Mouse (Mus musculus) kidney, adult 2 months (tissue): ENCODE measurements at regions not wholly inside any gene's neighbourhood (a gene's known extent, or its start where the extent isn't known, plus 50 kb on each side); places are given as distances from the start of the nearest gene placed in this dataset.

Experiments
- DNase-seq: peaks from one replicate; pipeline ENCODE4 v3.0.0; 2021
- H3K27ac ChIP-seq: fragments of 200-500 bp; 2 replicates; pipeline ENCODE4 v1.5.1; 2012; ENCODE audit warnings: low read depth, low read length, control low read depth, inconsistent platforms; ENCODE audit not compliant: insufficient read depth
- H3K27me3 ChIP-seq: fragments of 200-500 bp; replicated peaks from 2 replicates; pipeline ENCODE4 v1.6.1; 2012; ENCODE audit warnings: mild to moderate bottlenecking, moderate library complexity, low read length, inconsistent platforms; ENCODE audit not compliant: control insufficient read depth, insufficient read depth
- H3K36me3 ChIP-seq: fragments of 200-500 bp; 2 replicates; pipeline ENCODE4 v1.6.1; 2012; ENCODE audit warnings: mild to moderate bottlenecking, moderate library complexity, low read length, inconsistent platforms; ENCODE audit not compliant: control insufficient read depth, insufficient read depth
- H3K4me1 ChIP-seq: fragments of 200-500 bp; 2 replicates; pipeline ENCODE4 v1.6.1; 2011; ENCODE audit warnings: low read length; ENCODE audit not compliant: control insufficient read depth, insufficient read depth
- H3K4me3 ChIP-seq: fragments of 200-500 bp; 2 replicates; pipeline ENCODE4 v1.5.1; 2011; ENCODE audit warnings: mild to moderate bottlenecking, low read depth, low read length, control low read depth; ENCODE audit not compliant: insufficient read depth
- CTCF ChIP-seq: fragments of 200-500 bp; conservative IDR thresholded peaks from 2 replicates; pipeline ENCODE4 v1.5.1; 2011; ENCODE audit warnings: low read depth, mild to moderate bottlenecking, control low read depth, low read length, moderate library complexity, mixed read lengths; ENCODE audit not compliant: insufficient read depth, insufficient read length
- POLR2A ChIP-seq: fragments of 200-500 bp; IDR thresholded peaks from one replicate; pipeline ENCODE4 v1.6.1; 2011; ENCODE audit warnings: low read depth, low read length, control low read depth
- WGBS: fragments of 180-500 bp; shearing (Covaris S2); methylation state at CpG from one replicate; pipeline ENCODE4 v1.1.7; 2018; 5-methylcytosine and 5-hydroxymethylcytosine counted together

GRCm38 (mm10) chr14:62128918-62129317, 163.5 kb upstream of the Rnaseh2b start:
- H3K4me3 ChIP-seq = no peak overlapping the region
- no peak for TF ChIP-seq POLR2A
- TF ChIP-seq CTCF = no peak
- H3K4me1 ChIP-seq = no peaks in the 10 kb centered on the region
- WGBS = 79% methylated on average over 6 of the region's 6 CpGs
- no peak overlapping the region for H3K27ac ChIP-seq
- no peak for DNase-seq
- no peaks in the 10 kb centered on the region for H3K27me3 ChIP-seq
- no peaks in the 10 kb centered on the region for H3K36me3 ChIP-seq

DNA sequence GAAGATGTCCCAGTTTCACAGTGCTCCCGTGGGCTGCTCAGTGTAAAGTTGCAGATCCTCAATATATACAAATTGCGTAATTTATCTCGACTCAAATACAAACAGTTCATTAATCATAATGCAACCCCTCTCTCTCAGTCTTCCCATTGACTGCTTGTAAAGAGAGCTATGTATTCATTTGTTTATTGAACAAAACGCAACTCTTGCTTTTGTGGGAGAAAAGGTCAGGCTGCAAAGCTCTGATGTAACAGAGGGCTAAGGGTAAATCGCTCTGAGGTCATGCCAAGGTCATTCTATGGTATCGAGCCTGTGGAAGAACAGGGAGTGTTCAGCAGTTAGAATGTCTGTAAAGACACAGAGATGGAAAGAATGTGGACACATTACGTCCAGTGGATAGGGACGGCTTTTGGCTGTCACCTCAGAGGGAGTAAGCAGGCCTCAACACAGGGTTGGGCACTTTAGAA, 160.0 kb upstream of the Rnaseh2b start:
- WGBS = 72% methylated on average over 8 of the region's 8 CpGs
- Histone ChIP-seq H3K4me3 (no peak overlapping the region), H3K27me3 (no peaks in the 10 kb centered on the region; the same call in 1 of the 2 replicates), H3K4me1 (no peaks in the 10 kb centered on the region), H3K27ac (no peak overlapping the region), H3K36me3 (no peaks in the 10 kb centered on the region)
- DNase-seq = no peak
- no peak for TF ChIP-seq POLR2A
- TF ChIP-seq CTCF = no peak

DNA sequence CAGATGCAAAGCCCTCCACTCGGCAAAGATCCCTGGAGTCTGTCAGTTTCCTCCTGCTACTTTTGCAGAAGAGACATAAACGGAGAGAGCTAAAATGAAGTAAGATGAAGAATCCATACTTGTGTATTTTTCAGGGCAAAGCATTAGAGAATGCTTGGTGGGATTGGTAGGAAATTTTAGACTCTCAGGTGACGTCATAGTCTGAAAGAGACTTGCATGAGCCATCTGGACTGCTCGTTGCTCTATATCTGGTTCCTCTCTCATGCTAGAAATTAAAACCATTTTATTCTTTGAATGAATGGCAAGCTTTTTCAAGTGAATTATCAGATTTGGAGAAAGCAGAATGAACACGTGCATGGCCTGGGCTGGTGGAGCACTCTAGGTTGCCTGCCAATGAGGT, 154.4 kb upstream of the Rnaseh2b start:
- no peaks in the 10 kb centered on the region; the same call in 1 of the 2 replicates for H3K27me3 ChIP-seq
- no peaks in the 10 kb centered on the region for H3K4me1 ChIP-seq
- no peak for DNase-seq
- no peak for TF ChIP-seq CTCF
- no peak for TF ChIP-seq POLR2A
- no peak overlapping the region for H3K27ac ChIP-seq
- no peaks in the 10 kb centered on the region for H3K36me3 ChIP-seq
- H3K4me3 ChIP-seq = no peak overlapping the region
- 69% methylated on average over 5 of the region's 5 CpGs for WGBS

GRCm38 (mm10) chr14:62144385-62145030, 147.9 kb upstream of the Rnaseh2b start:
- H3K27me3 ChIP-seq = no peaks in the 10 kb centered on the region
- 28% methylated on average over 17 of the region's 17 CpGs for WGBS
- no peaks in the 10 kb centered on the region for H3K36me3 ChIP-seq
- peak overlapping the region; percentile 27; the same call in 1 of the 2 replicates for H3K4me3 ChIP-seq
- no peak overlapping the region for H3K27ac ChIP-seq
- TF ChIP-seq POLR2A = no peak
- TF ChIP-seq CTCF = no peak
- peak; percentile 4 for DNase-seq
- no peaks in the 10 kb centered on the region for H3K4me1 ChIP-seq

- no peak overlapping the region for H3K27ac ChIP-seq
- 0 out of 2 replicates have a peak, but pooled peaks cover 2% of the 10 kb centered on the region for H3K4me1 ChIP-seq
- H3K4me3 ChIP-seq = no peak overlapping the region
- H3K27me3 ChIP-seq = no peaks in the 10 kb centered on the region
- WGBS = 50% methylated on average over 7 of the region's 7 CpGs
- TF ChIP-seq POLR2A (no peak), CTCF (no peak)
- DNase-seq = no peak
- H3K36me3 ChIP-seq = no peaks in the 10 kb centered on the region
These were observed 135.2 kb upstream of the Rnaseh2b start for GRCm38 (mm10) chr14:62157038-62157716.

- DNase-seq = no peak
- TF ChIP-seq POLR2A = no peak
- no peak for TF ChIP-seq CTCF
- 0 out of 2 replicates have a peak, but pooled peaks cover 2% of the 10 kb centered on the region for H3K4me1 ChIP-seq
- WGBS = 85% methylated on average over 2 of the region's 2 CpGs
- H3K27me3 ChIP-seq = no peaks in the 10 kb centered on the region
- no peak overlapping the region for H3K4me3 ChIP-seq
- no peaks in the 10 kb centered on the region for H3K36me3 ChIP-seq
- H3K27ac ChIP-seq = no peak overlapping the region
These were observed 132.7 kb upstream of the Rnaseh2b start for GRCm38 (mm10) chr14:62159690-62160089.

DNA sequence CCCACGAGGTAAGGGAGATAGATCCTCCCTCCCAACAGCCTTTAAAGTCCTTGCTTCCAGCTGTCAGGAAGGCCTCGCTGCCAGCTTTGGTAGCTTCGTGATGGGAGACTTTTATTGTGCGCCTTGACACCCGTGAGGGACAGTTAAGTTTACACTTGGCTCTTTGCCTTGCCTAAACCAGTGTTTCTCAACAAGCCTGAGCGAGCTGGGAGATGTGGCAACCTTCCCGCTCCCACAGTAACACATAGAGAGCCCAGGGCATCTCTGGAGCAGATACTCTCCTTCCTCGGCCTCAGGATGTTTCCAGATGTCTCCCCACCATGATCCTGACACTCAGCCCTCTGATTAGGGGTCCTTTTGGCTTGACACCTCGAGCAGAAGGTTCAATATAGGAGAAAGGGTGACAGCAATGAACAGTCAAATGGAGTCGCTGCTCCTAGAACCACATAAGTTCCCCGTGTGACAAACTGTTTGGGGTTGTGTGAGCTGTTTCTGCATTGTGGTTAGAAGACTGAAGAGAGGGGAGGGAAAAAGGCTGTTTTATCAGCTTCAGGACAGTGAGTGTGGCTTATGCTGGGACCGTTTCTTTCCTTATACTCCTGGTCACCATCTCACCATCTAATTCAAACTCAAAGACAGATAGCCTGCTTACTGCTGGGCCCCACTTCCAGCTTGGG, 129.1 kb upstream of the Rnaseh2b start:
- 63% methylated on average over 12 of the region's 12 CpGs for WGBS
- Histone ChIP-seq H3K4me1 (no peaks in the 10 kb centered on the region), H3K27me3 (no peaks in the 10 kb centered on the region), H3K27ac (no peak overlapping the region), H3K4me3 (no peak overlapping the region), H3K36me3 (no peaks in the 10 kb centered on the region)
- DNase-seq = no peak
- TF ChIP-seq POLR2A (no peak), CTCF (no peak)
